ENCODE assay signal across 8 mouse cellular contexts in the genomic region with DNA sequence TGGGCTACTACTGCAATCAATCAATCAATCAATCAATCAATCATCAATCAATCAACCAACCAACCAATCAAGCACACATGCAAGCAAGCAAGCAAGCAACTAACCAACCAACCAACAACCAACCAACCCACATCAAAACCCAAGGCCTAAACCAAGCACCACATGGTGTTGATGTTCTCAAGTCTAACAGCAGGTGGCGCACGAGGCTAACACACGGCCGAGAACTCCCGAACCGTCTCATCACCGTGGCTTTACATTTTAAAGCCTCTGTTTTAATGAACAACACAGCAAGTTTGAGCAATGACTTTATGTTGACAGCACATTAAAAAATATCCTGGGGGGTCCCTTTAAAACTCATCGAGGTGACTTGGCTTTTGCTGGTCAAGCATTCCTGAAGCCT.
A peak's percentile ranks its signal among the peaks of the same experiment; 100 is the strongest.
DNase-seq lines count a peak whose midpoint lies in the region; ATAC-seq and TF ChIP-seq lines count a peak whose summit lies in the region.

No protein-coding gene starts in this region.

- H3K36me3 ChIP-seq in heart, embryonic 16.5 days (ENCODE audit: control insufficient read depth, insufficient read depth): no peaks in the 10 kb centered on the region

- TF ChIP-seq POLR2A in bone marrow, adult 2 months (IDR thresholded peaks at IDR 0.05; ENCODE audit: borderline replicate concordance, control insufficient read depth, low read depth, low read length): no peak
- TF ChIP-seq POLR2A in olfactory bulb, adult 2 months (IDR thresholded peaks at IDR 0.05; ENCODE audit: insufficient read depth, low read depth, low read length): no peak

- H3K9me3 ChIP-seq in heart, embryonic 16.5 days (replicated peaks; ENCODE audit: control insufficient read depth, low read length): no peaks in the 10 kb centered on the region

- peak; percentile 97 for TF ChIP-seq CTCF in bone marrow, adult 2 months (IDR thresholded peaks at IDR 0.05; ENCODE audit: control insufficient read depth, insufficient read depth, low read length)
- TF ChIP-seq CTCF in olfactory bulb, adult 2 months (IDR thresholded peaks at IDR 0.05; ENCODE audit: insufficient read depth, low read depth, low read length): peak; percentile 84

- peak; percentile 65 to 81 for DNase-seq in CD8-positive naive resting alpha-beta T cell, adult 2 months (ENCODE audit: low read depth in 2 of 2, low spot score in 2 of 2)
- peak; percentile 76 for DNase-seq in kidney, postnatal 14 days
- DNase-seq in lung, adult 18-20 months: peak; percentile 66 to 67
- peak; percentile 53 for DNase-seq in testis, postnatal 14 days (ENCODE audit: low spot score)

- H3K4me3 ChIP-seq in bone marrow, adult 2 months (replicated peaks; ENCODE audit: control insufficient read depth, low read depth, low read length): no peak overlapping the region
- no peak overlapping the region for H3K4me3 ChIP-seq in heart, embryonic 16.5 days (ENCODE audit: low read length)
- no peak overlapping the region for H3K4me3 ChIP-seq in olfactory bulb, adult 2 months (ENCODE audit: insufficient read depth, low read depth, low read length)

- no peaks in the 10 kb centered on the region for H3K4me1 ChIP-seq in bone marrow, adult 2 months (ENCODE audit: control insufficient read depth, insufficient read depth, low read length)
- no peaks in the 10 kb centered on the region for H3K4me1 ChIP-seq in heart, embryonic 16.5 days (ENCODE audit: control insufficient read depth, insufficient read depth, low read length)
- H3K4me1 ChIP-seq in olfactory bulb, adult 2 months (ENCODE audit: control insufficient read depth, insufficient read depth, low read length): peaks cover 3% of the 10 kb centered on the region; the same call in 1 of the 2 replicates

- ATAC-seq in erythroblast, adult 5-6 weeks (replicated peaks; ENCODE audit: low FRiP score, poor library complexity, severe bottlenecking): peak; percentile 89
- ATAC-seq in heart, embryonic 16.5 days (replicated peaks; ENCODE audit: extremely low read depth, insufficient read depth, low FRiP score): no peak

- no peak overlapping the region for H3K27ac ChIP-seq in bone marrow, adult 2 months (ENCODE audit: control insufficient read depth, insufficient read depth, low read depth, low read length, poor library complexity)
- H3K27ac ChIP-seq in heart, embryonic 16.5 days (ENCODE audit: low read length): no peak overlapping the region
- no peak overlapping the region for H3K27ac ChIP-seq in olfactory bulb, adult 2 months (ENCODE audit: insufficient read depth, low read depth, low read length)

- H3K9ac ChIP-seq in heart, embryonic 16.5 days (ENCODE audit: low read length): no peak overlapping the region

- H3K27me3 ChIP-seq in heart, embryonic 16.5 days (ENCODE audit: control insufficient read depth, insufficient read depth, low read length): no peaks in the 10 kb centered on the region

- WGBS in bone marrow, adult 2 months: under 1% methylated on average over 8 of the region's 8 CpGs
- WGBS in heart, embryonic 16.5 days: 0% methylated on average over 8 of the region's 8 CpGs
- 0% methylated on average over 8 of the region's 8 CpGs for WGBS in olfactory bulb, adult 2 months

- peak overlapping the region; percentile 38 for H3K4me2 ChIP-seq in heart, embryonic 16.5 days (ENCODE audit: low read depth, low read length)
